Mouse (Mus musculus) hindbrain, embryonic 14.5 days (tissue): ENCODE results near the gene Olfr806. TPM values are rescaled to one million over a fixed set of nuclear protein-coding genes. Genes with fewer than 3 reads are reported as not detected.

ENCODE experiments used
- microRNA-seq: library from miRNA; unstranded; fragments of <30 nt; microRNA quantifications from one replicate; pipeline ENCODE4, GENCODE M21; 2016
- polyA plus RNA-seq: library from polyadenylated mRNA; unstranded; fragments of >200 nt; fragmentation: Nextera tagmentation; extraction: Ambion mirVana; gene quantifications from 2 replicates; pipeline ENCODE4 v1.2.1, GENCODE M21; 2014

The Olfr806 gene
- polyA plus RNA-seq, 1 experiment from 2014 or later, result not detected

Small RNA genes lying within 50 kb of the gene (microRNA-seq; reads per million reads assigned to microRNA genes)
- not detected for gene Gm24485

Other genes with a start within 250 kb of the Olfr806 start
- not detected in 2 replicates for gene Olfr790, start 243.4 kb downstream of the Olfr806 start, polyA plus RNA-seq
- not detected in 2 replicates for gene Olfr791, start 220.1 kb downstream of the Olfr806 start, polyA plus RNA-seq
- gene Olfr792, start 202.8 kb downstream of the Olfr806 start, polyA plus RNA-seq, result not detected in 2 replicates
- gene Olfr794, start 174.3 kb downstream of the Olfr806 start, polyA plus RNA-seq, result not detected in 2 replicates
- not detected in 2 replicates for gene Olfr796, start 129.4 kb downstream of the Olfr806 start, polyA plus RNA-seq
- gene Olfr798, start 114.0 kb downstream of the Olfr806 start, polyA plus RNA-seq, result not detected in 2 replicates
- not detected in 2 replicates for gene Olfr799, start 104.4 kb downstream of the Olfr806 start, polyA plus RNA-seq
- gene Olfr800, start 84.2 kb downstream of the Olfr806 start, polyA plus RNA-seq, result not detected in 2 replicates
- not detected in 2 replicates for gene Olfr801, start 68.1 kb downstream of the Olfr806 start, polyA plus RNA-seq
- gene Olfr802, start 53.8 kb downstream of the Olfr806 start, polyA plus RNA-seq, result 0.05 TPM in 1 of 2 replicates, not detected in the other
- not detected in 2 replicates for gene Olfr803, start 47.6 kb downstream of the Olfr806 start, polyA plus RNA-seq
- gene Olfr804, start 38.7 kb downstream of the Olfr806 start, polyA plus RNA-seq, result not detected in 2 replicates
- gene Olfr805, start 12.5 kb downstream of the Olfr806 start, polyA plus RNA-seq, result not detected in 2 replicates
- not detected in 2 replicates for gene Olfr807, start 15.9 kb upstream of the Olfr806 start, polyA plus RNA-seq
- not detected in 2 replicates for gene Olfr808, start 23.6 kb upstream of the Olfr806 start, polyA plus RNA-seq
- gene Olfr809, start 32.7 kb upstream of the Olfr806 start, polyA plus RNA-seq, result not detected in 2 replicates
- not detected in 2 replicates for gene Olfr810, start 53.0 kb upstream of the Olfr806 start, polyA plus RNA-seq
- gene Olfr811, start 62.5 kb upstream of the Olfr806 start, polyA plus RNA-seq, result not detected in 2 replicates
- gene Olfr812, start 104.2 kb upstream of the Olfr806 start, polyA plus RNA-seq, result not detected in 2 replicates
- gene Olfr813, start 113.4 kb upstream of the Olfr806 start, polyA plus RNA-seq, result not detected in 2 replicates
- gene Olfr814, start 137.9 kb upstream of the Olfr806 start, polyA plus RNA-seq, result not detected in 2 replicates
- not detected in 2 replicates for gene Olfr815, start 163.9 kb upstream of the Olfr806 start, polyA plus RNA-seq
- not detected in 2 replicates for gene Olfr816, start 173.7 kb upstream of the Olfr806 start, polyA plus RNA-seq
- not detected in 2 replicates for gene Olfr818, start 207.2 kb upstream of the Olfr806 start, polyA plus RNA-seq
- not detected in 2 replicates for gene Olfr819, start 225.3 kb upstream of the Olfr806 start, polyA plus RNA-seq
- not detected in 2 replicates for gene Olfr247, start 234.2 kb upstream of the Olfr806 start, polyA plus RNA-seq
- not detected in 2 replicates for gene Gm10310, start 243.1 kb upstream of the Olfr806 start, polyA plus RNA-seq